Mouse (Mus musculus): ENCODE measurements around the gene Ivd.

The Ivd gene

GRCm38 (mm10) chr2:118910605-118911278 lies 49.0 kb downstream of the Ivd start:
- no peak for DNase-seq (ENCODE audit: low spot score in 2 of 2)

GRCm38 (mm10) chr2:118912706-118913105 lies 51.0 kb downstream of the Ivd start:
- no peak for DNase-seq (ENCODE audit: low spot score in 2 of 2)

GRCm38 (mm10) chr2:118913551-118914276 lies 52.0 kb downstream of the Ivd start:
- DNase-seq (ENCODE audit: low spot score in 2 of 2) = no peak

GRCm38 (mm10) chr2:118914685-118915084 lies 52.9 kb downstream of the Ivd start:
- no peak for DNase-seq (ENCODE audit: low spot score in 2 of 2)

GRCm38 (mm10) chr2:118916436-118916835 lies 54.7 kb downstream of the Ivd start:
- no peak for DNase-seq (ENCODE audit: low spot score in 2 of 2)

- no peak for DNase-seq (ENCODE audit: low spot score in 2 of 2)
Observed at GRCm38 (mm10) chr2:118918543-118918942, 56.8 kb downstream of the Ivd start.

- DNase-seq (ENCODE audit: low spot score in 2 of 2) = no peak
Observed at GRCm38 (mm10) chr2:118920428-118920827, 58.7 kb downstream of the Ivd start.

GRCm38 (mm10) chr2:118925952-118926351 lies 64.2 kb downstream of the Ivd start:
- DNase-seq (ENCODE audit: low spot score in 2 of 2) = no peak

GRCm38 (mm10) chr2:118926361-118926997 lies 64.7 kb downstream of the Ivd start, which contains the start of gene Chst14:
Chst14 (plus strand) TSS chr2:118926496.
- DNase-seq (ENCODE audit: low spot score in 2 of 2) = peak; percentile 51 to 64

- DNase-seq (ENCODE audit: low spot score in 2 of 2) = no peak
Observed at GRCm38 (mm10) chr2:118926998-118927739, 65.4 kb downstream of the Ivd start.

All from spleen, postnatal 14 days (tissue).